Mouse (Mus musculus) heart, postnatal 0 days (tissue): ENCODE data around the gene Gm5485. TPM values are rescaled to one million over a fixed set of nuclear protein-coding genes. Genes with fewer than 3 reads are reported as not detected.
A peak's percentile ranks its signal among the peaks of the same experiment; 100 is the strongest.

Experiments used
- ATAC-seq: fragments of 200-750 bp; cut with Nextera tagmentation; 2 replicates; pipeline ENCODE4 v1.8.0; 2017; ENCODE audit warnings: low read depth, moderate number of reproducible peaks, moderate library complexity; ENCODE audit not compliant: insufficient read depth
- DNase-seq: peaks from one replicate; pipeline ENCODE4 v3.0.0-alpha.2; 2016; ENCODE audit warnings: low spot score
- H3K27ac ChIP-seq: fragments of 300-500 bp; sonication (generic); 2 replicates; pipeline ENCODE4 v1.5.1; 2014; ENCODE audit warnings: low read depth, mild to moderate bottlenecking
- H3K27me3 ChIP-seq: fragments of 300-500 bp; sonication (generic); 2 replicates; pipeline ENCODE4 v1.6.1; 2014; ENCODE audit warnings: low read length, mixed read lengths; ENCODE audit not compliant: control insufficient read depth, insufficient read depth
- H3K36me3 ChIP-seq: fragments of 300-500 bp; sonication (generic); replicated peaks from 2 replicates; pipeline ENCODE4 v1.6.1; 2014; ENCODE audit warnings: low read length, mixed read lengths; ENCODE audit not compliant: control insufficient read depth, insufficient read depth
- H3K4me1 ChIP-seq: fragments of 300-500 bp; sonication (generic); 2 replicates; pipeline ENCODE4 v1.6.1; 2014; ENCODE audit warnings: antibody characterized with exemption; ENCODE audit not compliant: control insufficient read depth, insufficient read depth
- H3K4me2 ChIP-seq: fragments of 300-500 bp; sonication (generic); 2 replicates; pipeline ENCODE4 v1.6.1; 2014; ENCODE audit warnings: low read depth, mild to moderate bottlenecking, low read length, moderate library complexity
- H3K4me3 ChIP-seq: fragments of 300-500 bp; sonication (generic); 2 replicates; pipeline ENCODE4 v1.5.1; 2014; ENCODE audit warnings: low read depth, low read length
- H3K9ac ChIP-seq: fragments of 300-500 bp; sonication (generic); replicated peaks from 2 replicates; pipeline ENCODE4 v1.6.1; 2014; ENCODE audit warnings: low read depth, low read length, mixed read lengths
- H3K9me3 ChIP-seq: fragments of 300-500 bp; sonication (generic); replicated peaks from 2 replicates; pipeline ENCODE4 v1.6.1; 2016; ENCODE audit warnings: low read length; ENCODE audit not compliant: control insufficient read depth
- CTCF ChIP-seq: IDR thresholded peaks from 2 replicates; pipeline ENCODE4 v1.5.1; 2016; ENCODE audit warnings: antibody characterized with exemption, control low read depth, low read depth
- EP300 ChIP-seq: IDR thresholded peaks from 2 replicates; pipeline ENCODE4 v1.6.1; 2016; ENCODE audit warnings: antibody characterized with exemption, low read depth
- WGBS: fragments of 180-500 bp; shearing (Covaris S2); extraction: QIAGEN DNeasy Blood & Tissue Kit; methylation state at CpG from one replicate; pipeline ENCODE4 v1.1.7; 2014; 5-methylcytosine and 5-hydroxymethylcytosine counted together
- polyA plus RNA-seq: library from polyadenylated mRNA; unstranded; fragments of >200 nt; fragmentation: Nextera tagmentation; extraction: Ambion mirVana; gene quantifications from 2 replicates; pipeline ENCODE4 v1.2.1, GENCODE M21; 2015
- total RNA-seq: library from RNA; depleted of rRNA; stranded (reverse); fragments of >200 nt; gene quantifications from 2 replicates; pipeline ENCODE4 v1.2.3, GENCODE M21; 2014; ENCODE audit warnings: low replicate concordance; rRNA removed

Gene Gm5485
- total and polyA plus RNA-seq, 2 experiments from 2014 or later: not detected

- no peaks in the 10 kb centered on the region for H3K4me1 ChIP-seq
- no peaks in the 10 kb centered on the region for H3K36me3 ChIP-seq
- WGBS: 88% methylated on average over 2 of the region's 2 CpGs
- H3K4me3 ChIP-seq: no peak overlapping the region
- H3K9me3 ChIP-seq: no peaks in the 10 kb centered on the region; the same call in 1 of the 2 replicates
- TF ChIP-seq EP300: no peak
- no peak for DNase-seq
- H3K27ac ChIP-seq: no peak overlapping the region
- H3K27me3 ChIP-seq: no peaks in the 10 kb centered on the region
- H3K9ac ChIP-seq: no peak overlapping the region
- no peak overlapping the region for H3K4me2 ChIP-seq
- no peak for ATAC-seq
Measured at GRCm38 (mm10) chr16:48368096-48368495, 44.1 kb downstream of the Gm5485 start.

- Histone ChIP-seq H3K27me3 (no peaks in the 10 kb centered on the region), H3K27ac (no peak overlapping the region), H3K4me3 (no peak overlapping the region), H3K4me1 (no peaks in the 10 kb centered on the region), H3K9ac (no peak overlapping the region), H3K4me2 (no peak overlapping the region), H3K9me3 (no peaks in the 10 kb centered on the region; the same call in 1 of the 2 replicates), H3K36me3 (no peaks in the 10 kb centered on the region)
- TF ChIP-seq CTCF (0 out of 2 replicates have a peak, but pooled peaks have one; percentile 6), EP300 (no peak)
- no peak for ATAC-seq
- 79% methylated on average over 5 of the region's 5 CpGs for WGBS
- no peak for DNase-seq
Measured at GRCm38 (mm10) chr16:48366801-48367200, 45.4 kb downstream of the Gm5485 start.

- DNase-seq (no peak), ATAC-seq (no peak)
- Histone ChIP-seq H3K36me3 (no peaks in the 10 kb centered on the region), H3K4me3 (no peak overlapping the region), H3K9ac (no peak overlapping the region), H3K4me2 (no peak overlapping the region), H3K27ac (no peak overlapping the region), H3K4me1 (no peaks in the 10 kb centered on the region), H3K9me3 (no peaks in the 10 kb centered on the region), H3K27me3 (no peaks in the 10 kb centered on the region)
- 80% methylated on average over 12 of the region's 12 CpGs for WGBS
- no peak for TF ChIP-seq EP300
- TF ChIP-seq CTCF: no peak
Measured at GRCm38 (mm10) chr16:48360887-48361286, 51.3 kb downstream of the Gm5485 start.

- no peak for DNase-seq
- H3K36me3 ChIP-seq: no peaks in the 10 kb centered on the region
- H3K9me3 ChIP-seq: no peaks in the 10 kb centered on the region
- WGBS: 80% methylated on average over 1 of the region's 1 CpGs
- H3K4me2 ChIP-seq: no peak overlapping the region
- no peak overlapping the region for H3K27ac ChIP-seq
- TF ChIP-seq CTCF (no peak), EP300 (no peak)
- H3K4me3 ChIP-seq: no peak overlapping the region
- no peaks in the 10 kb centered on the region for H3K4me1 ChIP-seq
- H3K27me3 ChIP-seq: no peaks in the 10 kb centered on the region
- no peak overlapping the region for H3K9ac ChIP-seq
- ATAC-seq: no peak
Measured at GRCm38 (mm10) chr16:48356417-48356816, 55.8 kb downstream of the Gm5485 start.

- Histone ChIP-seq H3K4me1 (no peaks in the 10 kb centered on the region), H3K4me3 (no peak overlapping the region), H3K27me3 (no peaks in the 10 kb centered on the region), H3K4me2 (no peak overlapping the region), H3K9me3 (no peaks in the 10 kb centered on the region), H3K36me3 (no peaks in the 10 kb centered on the region), H3K27ac (no peak overlapping the region), H3K9ac (no peak overlapping the region)
- 75% methylated on average over 5 of the region's 5 CpGs for WGBS
- no peak for DNase-seq
- no peak for ATAC-seq
- TF ChIP-seq EP300: no peak
- no peak for TF ChIP-seq CTCF
Measured at GRCm38 (mm10) chr16:48355716-48356115, 56.5 kb downstream of the Gm5485 start.

Other genes with a start within 250 kb of the Gm5485 start
- not detected in 2 replicates for gene Dppa4, start 128.7 kb downstream of the Gm5485 start, total RNA-seq
- gene Dppa4, start 128.7 kb downstream of the Gm5485 start, polyA plus RNA-seq: not detected in 2 replicates
- not detected in 2 replicates for gene Dppa2, start 108.5 kb downstream of the Gm5485 start, total RNA-seq
- not detected in 2 replicates for gene Dppa2, start 108.5 kb downstream of the Gm5485 start, polyA plus RNA-seq
- not detected in 2 replicates for gene Morc1, start 18.8 kb upstream of the Gm5485 start, total RNA-seq
- 0.04 and 0.12 TPM in 2 replicates for gene Morc1, start 18.8 kb upstream of the Gm5485 start, polyA plus RNA-seq